Mouse (Mus musculus) ES-E14 (cell line): ENCODE results near the gene Lsm12.

Experiments used
- CHD2 ChIP-seq: IDR thresholded peaks from 2 replicates; pipeline ENCODE4 v1.6.1; 2014; ENCODE audit warnings: mild to moderate bottlenecking, low read depth, low read length, inconsistent platforms
- HCFC1 ChIP-seq: IDR thresholded peaks from 2 replicates; pipeline ENCODE4 v1.6.1; 2012; ENCODE audit warnings: low read length, inconsistent platforms, borderline replicate concordance; ENCODE audit not compliant: insufficient read depth
- MAFK ChIP-seq: IDR thresholded peaks from 2 replicates; pipeline ENCODE4 v1.6.1; 2014; ENCODE audit warnings: mild to moderate bottlenecking, low read depth, low read length, inconsistent platforms; ENCODE audit not compliant: insufficient read depth
- ZC3H11A ChIP-seq: IDR thresholded peaks from 2 replicates; pipeline ENCODE4 v1.6.1; 2012; ENCODE audit warnings: low read depth, mild to moderate bottlenecking, inconsistent platforms, low read length, borderline replicate concordance
- ZNF384 ChIP-seq: IDR thresholded peaks from 2 replicates; pipeline ENCODE4 v1.6.1; 2012; ENCODE audit warnings: low read depth, low read length, inconsistent platforms

DNA sequence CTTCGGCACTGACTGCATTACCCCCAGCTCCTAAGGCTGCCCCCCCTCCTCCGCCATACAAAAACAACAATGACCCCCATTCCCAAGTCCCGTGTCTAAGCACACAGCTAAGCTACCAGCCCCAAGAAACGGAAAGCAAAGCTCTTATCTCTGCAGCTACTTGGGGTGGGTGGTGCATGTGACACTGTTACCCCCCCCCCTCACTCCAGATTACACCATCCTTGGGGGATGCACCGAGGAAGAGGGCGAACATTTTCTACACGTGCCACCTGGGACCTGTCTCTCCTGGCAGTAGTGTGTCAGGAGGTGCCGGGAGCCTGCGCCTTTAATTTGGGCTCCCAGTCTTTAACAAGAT, 43.1 kb upstream of the Lsm12 start:
- TF ChIP-seq HCFC1: no peak
- no peak for TF ChIP-seq ZNF384
- TF ChIP-seq MAFK: no peak
- TF ChIP-seq ZC3H11A: no peak
- TF ChIP-seq CHD2: no peak
